Mouse (Mus musculus): Measurements from ENCODE around the gene Dock1. TPM values are rescaled to one million over a fixed set of nuclear protein-coding genes. Genes with fewer than 3 reads are reported as not detected.

The Dock1 gene
- total and polyA plus RNA-seq, 2 experiments from 2014 or later, result 8.0 to 15.2 TPM

DNA sequence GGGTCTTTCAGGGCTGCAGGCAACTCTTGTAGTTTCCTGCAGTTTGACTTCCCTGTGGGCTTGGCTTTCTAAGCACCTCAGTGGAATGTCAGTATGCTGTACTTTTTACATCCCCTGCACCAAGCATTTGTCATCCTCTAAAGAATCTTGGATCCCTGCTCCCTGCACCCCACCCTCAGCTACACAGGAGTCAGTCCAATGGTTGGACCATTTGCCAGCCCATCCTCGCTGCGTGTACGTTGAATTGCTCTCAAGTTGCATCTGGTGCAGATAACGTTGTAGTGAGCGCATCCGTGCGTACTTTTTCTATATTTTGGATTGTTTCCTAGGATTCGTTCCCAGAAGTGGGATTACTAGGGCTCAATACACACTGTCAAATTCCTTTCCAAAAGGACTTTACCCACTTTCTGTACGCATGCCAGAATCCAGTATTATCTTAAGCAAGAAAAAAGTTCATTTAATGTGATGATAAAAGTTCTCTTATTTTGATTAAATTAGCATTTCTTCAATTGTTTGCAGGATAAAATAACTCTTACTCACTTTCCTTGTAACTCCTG lies 351.2 kb downstream of the Dock1 start:
- no peaks in the 10 kb centered on the region for H3K9me3 ChIP-seq (ENCODE audit: low read length)
- 0 out of 2 replicates have a peak, but pooled peaks cover 2% of the 10 kb centered on the region for H3K4me1 ChIP-seq (ENCODE audit: insufficient read depth, low read length)
- H3K27me3 ChIP-seq (ENCODE audit: insufficient read depth, low read length), result no peaks in the 10 kb centered on the region
- 60% methylated on average over 9 of the region's 9 CpGs for WGBS
- H3K36me3 ChIP-seq (ENCODE audit: insufficient read depth, low read length), result no peaks in the 10 kb centered on the region
- H3K27ac ChIP-seq, result no peak overlapping the region
- no peak overlapping the region for H3K4me2 ChIP-seq (ENCODE audit: low read depth, low read length)
- DNase-seq (ENCODE audit: low spot score), result peak; percentile 21
- H3K4me3 ChIP-seq (ENCODE audit: low read length), result no peak overlapping the region
- no peak for ATAC-seq
- no peak for TF ChIP-seq CTCF (IDR thresholded peaks at IDR 0.05; ENCODE audit: low read depth)
- no peak overlapping the region for H3K9ac ChIP-seq (replicated peaks; ENCODE audit: low read length)

GRCm38 (mm10) chr7:135024531-135024930 lies 354.1 kb downstream of the Dock1 start:
- Histone ChIP-seq H3K36me3 (ENCODE audit: insufficient read depth, low read length) (no peaks in the 10 kb centered on the region), H3K9me3 (ENCODE audit: low read length) (no peaks in the 10 kb centered on the region), H3K4me3 (ENCODE audit: low read length) (no peak overlapping the region), H3K4me2 (ENCODE audit: low read depth, low read length) (no peak overlapping the region), H3K27me3 (ENCODE audit: insufficient read depth, low read length) (no peaks in the 10 kb centered on the region), H3K9ac (replicated peaks; ENCODE audit: low read length) (no peak overlapping the region), H3K27ac (no peak overlapping the region), H3K4me1 (ENCODE audit: insufficient read depth, low read length) (no peaks in the 10 kb centered on the region)
- WGBS, result 91% methylated on average over 5 of the region's 5 CpGs
- ATAC-seq, result no peak
- TF ChIP-seq CTCF (IDR thresholded peaks at IDR 0.05; ENCODE audit: low read depth), result no peak
- no peak for DNase-seq (ENCODE audit: low spot score)

DNA sequence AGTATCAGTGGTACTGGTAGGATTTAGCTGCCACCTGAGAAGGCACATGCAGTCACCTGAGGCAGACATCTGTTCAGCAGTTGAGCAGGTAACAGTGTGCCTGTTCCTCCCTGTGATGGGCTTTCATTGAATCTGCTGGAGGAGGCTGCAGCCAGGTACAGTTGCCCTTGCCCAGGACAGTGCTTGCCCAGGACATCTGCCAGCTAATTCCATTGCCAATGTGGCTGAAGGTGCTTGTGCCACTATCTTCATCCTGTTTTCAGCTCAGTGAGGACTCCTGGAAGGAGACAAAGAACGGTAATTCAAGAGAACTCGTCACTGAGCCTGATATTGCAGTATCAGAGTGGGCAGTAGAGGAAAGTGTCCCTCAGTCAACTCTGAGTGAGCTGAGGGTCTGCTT lies 358.3 kb downstream of the Dock1 start:
- no peak overlapping the region for H3K9ac ChIP-seq (replicated peaks; ENCODE audit: low read length)
- H3K27ac ChIP-seq, result no peak overlapping the region
- no peak for DNase-seq (ENCODE audit: low spot score)
- H3K4me2 ChIP-seq (ENCODE audit: low read depth, low read length), result no peak overlapping the region
- WGBS, result 84% methylated on average over 2 of the region's 2 CpGs
- no peak overlapping the region for H3K4me3 ChIP-seq (ENCODE audit: low read length)
- ATAC-seq, result no peak
- no peaks in the 10 kb centered on the region for H3K9me3 ChIP-seq (ENCODE audit: low read length)
- H3K27me3 ChIP-seq (ENCODE audit: insufficient read depth, low read length), result no peaks in the 10 kb centered on the region
- no peak for TF ChIP-seq CTCF (IDR thresholded peaks at IDR 0.05; ENCODE audit: low read depth)
- H3K36me3 ChIP-seq (ENCODE audit: insufficient read depth, low read length), result no peaks in the 10 kb centered on the region
- no peaks in the 10 kb centered on the region for H3K4me1 ChIP-seq (ENCODE audit: insufficient read depth, low read length)

DNA sequence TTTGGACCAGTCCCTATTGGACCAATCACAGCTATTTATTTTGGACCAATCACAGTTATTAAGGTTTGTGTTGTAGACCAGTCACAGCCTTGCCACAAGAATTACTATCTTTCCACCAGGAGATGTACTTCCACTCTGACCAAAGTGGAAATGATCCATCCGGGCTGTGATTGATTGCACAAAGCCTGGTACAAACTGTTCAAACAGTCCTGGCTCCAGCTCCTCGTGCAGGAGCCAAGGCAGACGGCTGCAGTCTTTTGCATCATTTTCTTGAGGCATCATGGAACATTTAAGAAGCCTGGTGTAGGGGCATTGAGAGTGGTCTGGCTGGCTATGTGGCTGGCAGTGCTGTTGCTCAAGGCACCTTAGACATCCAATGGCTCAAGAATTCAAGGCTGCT lies 358.7 kb downstream of the Dock1 start:
- Histone ChIP-seq H3K4me1 (ENCODE audit: insufficient read depth, low read length) (no peaks in the 10 kb centered on the region), H3K27me3 (ENCODE audit: insufficient read depth, low read length) (no peaks in the 10 kb centered on the region), H3K36me3 (ENCODE audit: insufficient read depth, low read length) (no peaks in the 10 kb centered on the region), H3K4me2 (ENCODE audit: low read depth, low read length) (no peak overlapping the region), H3K4me3 (ENCODE audit: low read length) (no peak overlapping the region), H3K9ac (replicated peaks; ENCODE audit: low read length) (no peak overlapping the region), H3K9me3 (ENCODE audit: low read length) (no peaks in the 10 kb centered on the region), H3K27ac (no peak overlapping the region)
- 59% methylated on average over 3 of the region's 3 CpGs for WGBS
- ATAC-seq (no peak), DNase-seq (ENCODE audit: low spot score) (peak; percentile 41)
- no peak for TF ChIP-seq CTCF (IDR thresholded peaks at IDR 0.05; ENCODE audit: low read depth)

DNA sequence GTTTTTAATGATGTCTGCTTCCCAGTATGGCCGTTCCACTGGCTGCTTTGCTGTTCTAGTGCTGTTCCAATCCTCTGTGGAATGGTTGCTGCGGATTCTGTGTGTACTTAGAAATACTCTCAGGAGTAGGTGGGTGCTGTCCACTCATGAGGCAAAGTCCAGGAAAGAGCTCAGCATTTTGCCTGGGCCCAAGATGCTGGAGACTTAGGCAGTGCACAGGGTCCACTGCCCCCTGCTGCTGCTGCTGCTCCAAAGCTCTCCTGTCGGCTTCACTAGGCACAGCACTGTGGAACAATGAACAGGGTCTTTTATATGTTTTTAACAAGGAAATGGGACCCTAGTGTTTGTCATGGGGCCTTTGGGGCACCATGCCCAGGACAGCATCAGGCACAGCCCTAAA lies 361.0 kb downstream of the Dock1 start:
- Histone ChIP-seq H3K9me3 (ENCODE audit: low read length) (no peaks in the 10 kb centered on the region), H3K4me2 (ENCODE audit: low read depth, low read length) (no peak overlapping the region), H3K27ac (no peak overlapping the region), H3K36me3 (ENCODE audit: insufficient read depth, low read length) (no peaks in the 10 kb centered on the region), H3K9ac (replicated peaks; ENCODE audit: low read length) (no peak overlapping the region), H3K4me1 (ENCODE audit: insufficient read depth, low read length) (no peaks in the 10 kb centered on the region), H3K27me3 (ENCODE audit: insufficient read depth, low read length) (no peaks in the 10 kb centered on the region), H3K4me3 (ENCODE audit: low read length) (no peak overlapping the region)
- peak; percentile 26 for TF ChIP-seq CTCF (IDR thresholded peaks at IDR 0.05; ENCODE audit: low read depth)
- no peak for ATAC-seq
- 58% methylated on average over 3 of the region's 3 CpGs for WGBS
- DNase-seq (ENCODE audit: low spot score), result no peak

DNA sequence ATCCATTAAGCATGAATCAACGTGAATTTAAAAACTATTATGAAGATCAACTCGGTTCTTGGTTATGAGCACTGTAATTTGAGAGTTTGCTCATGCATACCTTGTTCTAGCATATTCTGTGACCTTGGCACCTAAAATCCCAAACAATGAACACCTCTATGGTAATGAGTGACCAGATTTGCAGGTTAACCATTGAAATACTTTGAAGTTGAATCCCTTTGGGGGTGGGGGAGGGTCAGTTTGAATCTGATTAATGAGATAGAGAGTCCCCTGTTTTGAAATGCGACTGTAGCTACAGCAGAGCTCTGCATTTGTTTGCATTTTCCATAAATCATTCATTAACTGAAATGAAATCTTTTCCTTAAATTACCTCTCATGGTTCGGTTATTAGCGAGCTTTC lies 364.4 kb downstream of the Dock1 start:
- Histone ChIP-seq H3K9ac (replicated peaks; ENCODE audit: low read length) (no peak overlapping the region), H3K4me1 (ENCODE audit: insufficient read depth, low read length) (no peaks in the 10 kb centered on the region), H3K4me3 (ENCODE audit: low read length) (no peak overlapping the region), H3K9me3 (ENCODE audit: low read length) (no peaks in the 10 kb centered on the region), H3K27me3 (ENCODE audit: insufficient read depth, low read length) (no peaks in the 10 kb centered on the region), H3K27ac (no peak overlapping the region), H3K4me2 (ENCODE audit: low read depth, low read length) (no peak overlapping the region), H3K36me3 (ENCODE audit: insufficient read depth, low read length) (no peaks in the 10 kb centered on the region)
- DNase-seq (ENCODE audit: low spot score) (no peak), ATAC-seq (no peak)
- 75% methylated on average over 5 of the region's 5 CpGs for whole genome bisulfite sequencing
- TF ChIP-seq CTCF (IDR thresholded peaks at IDR 0.05; ENCODE audit: low read depth), result no peak

- Histone ChIP-seq H3K4me3 (ENCODE audit: low read length) (no peak overlapping the region), H3K9me3 (ENCODE audit: low read length) (no peaks in the 10 kb centered on the region), H3K27ac (no peak overlapping the region), H3K4me1 (ENCODE audit: insufficient read depth, low read length) (no peaks in the 10 kb centered on the region), H3K36me3 (ENCODE audit: insufficient read depth, low read length) (no peaks in the 10 kb centered on the region), H3K27me3 (ENCODE audit: insufficient read depth, low read length) (no peaks in the 10 kb centered on the region), H3K9ac (replicated peaks; ENCODE audit: low read length) (no peak overlapping the region), H3K4me2 (ENCODE audit: low read depth, low read length) (no peak overlapping the region)
- ATAC-seq, result no peak
- no peak for TF ChIP-seq CTCF (IDR thresholded peaks at IDR 0.05; ENCODE audit: low read depth)
- 82% methylated on average over 2 of the region's 2 CpGs for WGBS
- DNase-seq (ENCODE audit: low spot score), result no peak
These were observed 365.2 kb downstream of the Dock1 start for GRCm38 (mm10) chr7:135035651-135036050.

All from hindbrain, postnatal 0 days (tissue).